Mouse (Mus musculus): ENCODE data around the gene Nup107. TPM values are rescaled to one million over a fixed set of nuclear protein-coding genes. Genes with fewer than 3 reads are reported as not detected.

Gene Nup107
- 11.9 and 12.9 TPM in 2 replicates for polyA plus RNA-seq (2015; fragmentation: Nextera tagmentation; extraction: Ambion mirVana)

DNA sequence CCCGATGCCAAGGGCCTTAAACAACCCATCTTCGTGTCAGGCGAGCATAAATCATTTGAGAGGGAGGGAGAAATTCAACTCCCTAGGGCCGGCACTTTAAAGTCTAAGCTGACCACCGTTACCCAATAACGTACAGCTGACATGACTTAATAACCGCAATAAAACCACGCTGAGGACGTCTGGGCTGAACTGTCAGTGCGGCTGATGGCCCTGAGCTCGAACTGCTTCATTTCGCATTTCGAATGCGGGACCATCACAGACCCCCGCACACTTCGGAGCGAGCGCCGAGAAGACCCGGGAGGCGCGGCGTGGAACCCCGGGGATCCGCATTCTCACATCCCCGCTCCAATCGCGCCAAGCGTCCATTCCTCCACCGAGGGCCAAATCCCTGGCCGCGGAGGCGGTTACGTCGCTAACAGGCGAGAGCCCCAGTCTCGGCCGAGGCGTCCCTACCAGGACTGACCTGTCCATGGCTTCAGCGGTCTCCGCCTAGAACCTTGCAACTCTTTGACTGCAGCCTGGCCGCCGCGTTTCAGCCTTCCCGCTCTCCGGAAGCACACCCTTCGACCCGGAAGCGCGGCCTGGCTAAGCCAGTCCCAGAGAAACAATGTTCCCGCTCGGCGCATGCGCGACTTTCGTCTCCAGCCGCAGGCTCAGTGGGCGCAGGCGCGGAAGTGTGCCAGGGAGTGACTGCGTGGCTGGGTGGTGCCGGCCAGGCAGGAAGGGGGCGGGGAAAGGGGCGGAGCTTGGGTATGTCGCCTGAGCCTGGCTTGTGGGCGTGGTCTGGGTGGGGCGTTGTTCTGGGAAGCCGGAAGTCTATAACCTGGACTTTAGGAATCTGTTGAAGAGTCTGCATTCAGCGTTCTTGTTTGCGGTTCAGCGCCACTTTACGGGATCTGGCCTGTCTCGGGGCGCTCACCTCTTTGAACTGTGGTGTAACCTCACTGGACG, at the start of gene Nup107:
Gene Nup107, minus strand, starts transcription at position 565 of the 951 bp plus-strand sequence.

DNA sequence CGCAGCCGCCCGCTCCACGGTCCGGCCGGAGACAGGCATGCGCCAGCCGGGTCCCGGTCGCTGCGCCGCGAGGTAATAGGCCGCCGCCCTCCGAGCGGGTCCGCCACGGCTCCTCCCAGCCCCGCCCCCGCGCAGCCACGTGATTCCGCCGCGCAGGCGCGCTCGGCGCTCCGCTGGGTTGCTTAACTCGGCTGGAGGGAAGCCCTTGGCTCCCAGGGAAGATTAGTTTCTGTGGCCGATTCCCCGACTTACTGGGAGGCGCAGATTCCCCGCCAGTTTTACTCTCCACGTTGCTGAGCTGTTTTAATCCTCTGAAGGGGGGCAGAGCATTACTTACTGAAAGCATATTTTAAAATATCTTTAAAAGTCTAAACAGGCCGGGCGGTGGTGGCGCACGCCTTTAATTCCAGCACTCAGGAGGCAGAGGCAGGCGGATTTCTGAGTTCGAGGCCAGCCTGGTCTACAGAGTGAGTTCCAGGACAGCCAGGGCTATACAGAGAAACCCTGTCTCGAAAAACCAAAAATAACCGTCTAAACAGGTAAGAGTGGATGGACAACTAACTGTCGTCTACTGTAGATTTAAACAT, 46.1 kb downstream of the Nup107 start, which contains the start of gene Slc35e3:
Gene Slc35e3, minus strand, starts transcription at position 69 of the 587 bp plus-strand sequence.

GRCm38 (mm10) chr10:117710604-117711141, 81.8 kb downstream of the Nup107 start, which contains the start of gene Mdm2:
TSS of gene Mdm2 (minus strand) at chr10:117710758.

Other genes starting within 250 kb of the Nup107 start
- gene Cpm, start 163.2 kb downstream of the Nup107 start, polyA plus RNA-seq (2015; fragmentation: Nextera tagmentation; extraction: Ambion mirVana) = 5.8 and 8.5 TPM in 2 replicates
- 31.0 and 33.3 TPM in 2 replicates for gene Mdm2, start 81.9 kb downstream of the Nup107 start, polyA plus RNA-seq (2015; fragmentation: Nextera tagmentation; extraction: Ambion mirVana)
- gene Slc35e3, start 46.3 kb downstream of the Nup107 start, polyA plus RNA-seq (2015; fragmentation: Nextera tagmentation; extraction: Ambion mirVana) = 6.1 and 7.0 TPM in 2 replicates
- 83.8 and 97.6 TPM in 2 replicates for gene Rap1b, start 53.3 kb upstream of the Nup107 start, polyA plus RNA-seq (2015; fragmentation: Nextera tagmentation; extraction: Ambion mirVana)

Data from skeletal muscle tissue, postnatal 0 days (tissue).